Mouse (Mus musculus) neutrophil, adult 5-6 weeks (primary cell): ENCODE results near the gene Hrh1. TPM values are rescaled to one million over a fixed set of nuclear protein-coding genes. Genes with fewer than 3 reads are reported as not detected.

Experiments used
- total RNA-seq: library from RNA; stranded (forward); fragments of 200-1000 nt; gene quantifications from 2 replicates; pipeline ENCODE4 v1.2.3, GENCODE M21; 2017

The Hrh1 gene
- total RNA-seq, 1 experiment from 2014 or later, result 0.35 TPM

Other genes starting within 250 kb of the Hrh1 start
- gene Slc6a1, start 115.3 kb upstream of the Hrh1 start, total RNA-seq, result not detected in 2 replicates
- 74.5 and 95.0 TPM in 2 replicates for gene Atg7, start 245.2 kb downstream of the Hrh1 start, total RNA-seq